ENCODE assay signal across 8 mouse cellular contexts in the genomic region with DNA sequence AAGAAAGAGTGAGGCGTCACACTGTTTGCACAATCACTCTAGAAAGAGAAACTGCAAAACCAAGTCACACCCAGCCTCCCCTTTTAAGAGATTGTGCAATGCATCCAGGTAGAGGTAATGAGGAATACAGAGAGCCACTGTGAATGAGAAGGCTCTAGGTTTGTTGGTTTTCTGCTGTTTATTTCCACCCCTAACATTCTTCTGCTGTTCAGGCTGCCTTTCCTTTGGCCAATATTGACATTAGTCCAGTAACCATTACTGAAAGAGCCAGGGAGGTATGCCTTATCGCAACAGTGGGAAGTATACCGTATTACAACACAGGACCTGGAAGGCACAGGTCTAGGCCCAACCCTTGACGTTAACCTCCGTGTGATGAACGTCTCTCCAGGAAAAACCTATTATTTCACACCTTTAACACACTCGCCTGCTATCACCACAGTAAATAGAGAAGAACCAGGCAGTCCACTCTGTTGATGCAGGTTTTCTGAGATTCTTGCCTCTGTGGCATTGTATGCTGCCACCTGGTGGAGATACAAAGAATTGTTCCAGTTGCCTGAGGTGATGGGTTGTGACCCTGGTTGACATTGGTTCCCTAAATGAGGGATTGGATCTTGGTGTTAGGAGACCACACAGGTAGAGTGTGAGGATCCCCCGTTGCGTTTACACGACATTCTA. TPM values are rescaled to one million over a fixed set of nuclear protein-coding genes. Genes with fewer than 3 reads are reported as not detected.
DNase-seq lines count a peak whose midpoint lies in the region; ATAC-seq and TF ChIP-seq lines count a peak whose summit lies in the region.

No protein-coding gene starts in this region.

- H3K9me3 ChIP-seq in forebrain, embryonic 14.5 days (replicated peaks; ENCODE audit: control insufficient read depth, low read length): no peaks in the 10 kb centered on the region
- no peaks in the 10 kb centered on the region for H3K9me3 ChIP-seq in intestine, embryonic 16.5 days (ENCODE audit: control insufficient read depth, low read length)
- no peaks in the 10 kb centered on the region for H3K9me3 ChIP-seq in limb, embryonic 11.5 days (ENCODE audit: control insufficient read depth, low read length)
- no peaks in the 10 kb centered on the region for H3K9me3 ChIP-seq in midbrain, embryonic 14.5 days (ENCODE audit: control insufficient read depth, low read length)

- DNase-seq in gastrocnemius, adult 2 months: no peak
- DNase-seq in gastrocnemius, postnatal 25 days: no peak
- peak; percentile 69 for DNase-seq in brain, embryonic 14.5 days (ENCODE audit: low read depth)
- DNase-seq in forebrain, embryonic 14.5 days (ENCODE audit: low spot score): peak; percentile 74
- peak; percentile 60 for DNase-seq in limb, embryonic 11.5 days (ENCODE audit: low spot score)
- peak; percentile 84 for DNase-seq in midbrain, embryonic 14.5 days
- peak; percentile 50 for DNase-seq in splenic B cell, adult 2 months (ENCODE audit: low read depth, low spot score)

- peak; percentile 91; the same call in 1 of the 2 replicates for TF ChIP-seq CTCF in gastrocnemius, adult 2 months (IDR thresholded peaks at IDR 0.05)
- peak; percentile 83; the same call in 1 of the 2 replicates for TF ChIP-seq CTCF in brain, embryonic 14.5 days (IDR thresholded peaks at IDR 0.05; ENCODE audit: borderline replicate concordance, extremely low read depth, insufficient read depth, insufficient read length)

- TF ChIP-seq POLR2A in brain, embryonic 14.5 days (IDR thresholded peaks at IDR 0.05; ENCODE audit: borderline replicate concordance, extremely low read depth, insufficient read depth, insufficient read length, poor library complexity, severe bottlenecking): no peak

- H3K27me3 ChIP-seq in forebrain, embryonic 14.5 days (replicated peaks; ENCODE audit: control insufficient read depth, insufficient read depth, low read length): no peaks in the 10 kb centered on the region
- H3K27me3 ChIP-seq in intestine, embryonic 16.5 days (replicated peaks; ENCODE audit: control insufficient read depth, insufficient read depth, low read length): no peaks in the 10 kb centered on the region
- H3K27me3 ChIP-seq in limb, embryonic 11.5 days (ENCODE audit: control insufficient read depth, insufficient read depth, low read length): no peaks in the 10 kb centered on the region
- H3K27me3 ChIP-seq in midbrain, embryonic 14.5 days (ENCODE audit: control insufficient read depth, insufficient read depth, low read length): no peaks in the 10 kb centered on the region
- H3K27me3 ChIP-seq in splenic B cell, adult 2 months (ENCODE audit: control insufficient read depth, insufficient read depth, low read length, poor library complexity, severe bottlenecking): no peaks in the 10 kb centered on the region; the same call in 1 of the 2 replicates

- no peak overlapping the region for H3K4me2 ChIP-seq in forebrain, embryonic 14.5 days (ENCODE audit: low read length)
- no peak overlapping the region for H3K4me2 ChIP-seq in intestine, embryonic 16.5 days (ENCODE audit: low read depth, low read length)
- no peak overlapping the region for H3K4me2 ChIP-seq in limb, embryonic 11.5 days (ENCODE audit: low read depth, severe bottlenecking)
- no peak overlapping the region for H3K4me2 ChIP-seq in midbrain, embryonic 14.5 days (ENCODE audit: low read length)

- no peaks in the 10 kb centered on the region for H3K4me1 ChIP-seq in forebrain, embryonic 14.5 days (ENCODE audit: control insufficient read depth, insufficient read depth, low read length)
- no peaks in the 10 kb centered on the region for H3K4me1 ChIP-seq in intestine, embryonic 16.5 days (ENCODE audit: control insufficient read depth, insufficient read depth, low read length)
- no peaks in the 10 kb centered on the region for H3K4me1 ChIP-seq in limb, embryonic 11.5 days (ENCODE audit: control insufficient read depth, insufficient read depth, low read length)
- no peaks in the 10 kb centered on the region for H3K4me1 ChIP-seq in midbrain, embryonic 14.5 days (ENCODE audit: control insufficient read depth, insufficient read depth, low read length)

- H3K36me3 ChIP-seq in forebrain, embryonic 14.5 days (ENCODE audit: control insufficient read depth, insufficient read depth, low read length): no peaks in the 10 kb centered on the region
- H3K36me3 ChIP-seq in intestine, embryonic 16.5 days (ENCODE audit: control insufficient read depth, insufficient read depth, low read length): no peaks in the 10 kb centered on the region
- no peaks in the 10 kb centered on the region for H3K36me3 ChIP-seq in limb, embryonic 11.5 days (ENCODE audit: control insufficient read depth, insufficient read depth, low read length)
- no peaks in the 10 kb centered on the region for H3K36me3 ChIP-seq in midbrain, embryonic 14.5 days (ENCODE audit: control insufficient read depth, insufficient read depth, low read length)
- no peaks in the 10 kb centered on the region for H3K36me3 ChIP-seq in splenic B cell, adult 2 months (ENCODE audit: control insufficient read depth, insufficient read depth, low read length, poor library complexity, severe bottlenecking)

- intact Hi-C loops in gastrocnemius, adult 2 months (cut with DNase I): loop anchor here (10.0 kb wide), 1 partner anchor 590 kb away; no protein-coding TSS in a partner anchor

- peak; percentile 60 for ATAC-seq in forebrain, embryonic 14.5 days
- peak; percentile 86 for ATAC-seq in intestine, embryonic 16.5 days
- ATAC-seq in limb, embryonic 11.5 days (ENCODE audit: insufficient number of reproducible peaks, low FRiP score, low TSS enrichment, low read depth): no peak
- no peak; the same call in 1 of the 2 replicates for ATAC-seq in midbrain, embryonic 14.5 days (ENCODE audit: low FRiP score, low TSS enrichment)

- H3K9ac ChIP-seq in forebrain, embryonic 14.5 days (ENCODE audit: low read length): no peak overlapping the region
- no peak overlapping the region for H3K9ac ChIP-seq in intestine, embryonic 16.5 days (ENCODE audit: low read depth, low read length)
- H3K9ac ChIP-seq in limb, embryonic 11.5 days (ENCODE audit: low read length): no peak overlapping the region
- H3K9ac ChIP-seq in midbrain, embryonic 14.5 days (replicated peaks; ENCODE audit: low read length): no peak overlapping the region

- H3K27ac ChIP-seq in gastrocnemius, adult 2 months: no peak overlapping the region
- H3K27ac ChIP-seq in forebrain, embryonic 14.5 days (ENCODE audit: low read depth, low read length): no peak overlapping the region
- H3K27ac ChIP-seq in intestine, embryonic 16.5 days (ENCODE audit: low read length): no peak overlapping the region
- H3K27ac ChIP-seq in limb, embryonic 11.5 days (replicated peaks; ENCODE audit: low read depth, low read length): no peak overlapping the region
- no peak overlapping the region for H3K27ac ChIP-seq in midbrain, embryonic 14.5 days (replicated peaks; ENCODE audit: low read depth, low read length)

- H3K4me3 ChIP-seq in gastrocnemius, adult 2 months: no peak overlapping the region
- no peak overlapping the region for H3K4me3 ChIP-seq in forebrain, embryonic 14.5 days (ENCODE audit: low read depth, low read length)
- no peak overlapping the region for H3K4me3 ChIP-seq in intestine, embryonic 16.5 days (ENCODE audit: low read length)
- H3K4me3 ChIP-seq in limb, embryonic 11.5 days (ENCODE audit: low read depth, low read length): no peak overlapping the region
- no peak overlapping the region for H3K4me3 ChIP-seq in midbrain, embryonic 14.5 days (replicated peaks; ENCODE audit: low read depth, low read length)

- 38% methylated on average over 10 of the region's 10 CpGs for WGBS in forebrain, embryonic 14.5 days
- 21% methylated on average over 10 of the region's 10 CpGs for WGBS in intestine, embryonic 16.5 days
- 34% methylated on average over 10 of the region's 10 CpGs for WGBS in limb, embryonic 11.5 days
- 39% methylated on average over 10 of the region's 10 CpGs for WGBS in midbrain, embryonic 14.5 days

RNA-seq across cellular contexts. Expression of a gene that starts 42.5 kb away (rescaled TPM):
- 1 to 10 TPM; 3.7 to 5.3 TPM for total RNA-seq in gastrocnemius, adult 2 months (2021)
- total RNA-seq in gastrocnemius, postnatal 25 days (2021): 1 to 10 TPM; 3.0 to 3.6 TPM
- 7.4 and 10.7 TPM in 2 replicates for polyA plus RNA-seq in brain, embryonic 14.5 days (2012; rRNA removed)
- polyA plus RNA-seq in forebrain, embryonic 14.5 days (2014; fragmentation: Nextera tagmentation; extraction: Ambion mirVana): 10.7 and 12.7 TPM in 2 replicates
- 3.7 TPM in 2 replicates for polyA plus RNA-seq in intestine, embryonic 16.5 days (2015; fragmentation: Nextera tagmentation; extraction: Ambion mirVana)
- polyA plus RNA-seq in limb, embryonic 11.5 days (2014; fragmentation: Nextera tagmentation; extraction: Ambion mirVana): 8.0 and 8.7 TPM in 2 replicates
- 7.4 and 13.5 TPM in 2 replicates for polyA plus RNA-seq in midbrain, embryonic 14.5 days (2014; fragmentation: Nextera tagmentation; extraction: Ambion mirVana)

RNA-seq across cellular contexts. Expression of a gene that starts 42.5 kb away (rescaled TPM):
- total RNA-seq in gastrocnemius, adult 2 months (2021): 1 to 10 TPM; 6.9 to 8.2 TPM
- 1 to 10 TPM; 7.9 to 8.1 TPM for total RNA-seq in gastrocnemius, postnatal 25 days (2021)
- polyA plus RNA-seq in brain, embryonic 14.5 days (2012; rRNA removed): 10.0 and 11.5 TPM in 2 replicates
- polyA plus RNA-seq in forebrain, embryonic 14.5 days (2014; fragmentation: Nextera tagmentation; extraction: Ambion mirVana): 18.9 and 19.2 TPM in 2 replicates
- polyA plus RNA-seq in intestine, embryonic 16.5 days (2015; fragmentation: Nextera tagmentation; extraction: Ambion mirVana): 12.8 and 14.4 TPM in 2 replicates
- polyA plus RNA-seq in limb, embryonic 11.5 days (2014; fragmentation: Nextera tagmentation; extraction: Ambion mirVana): 19.4 and 20.7 TPM in 2 replicates
- polyA plus RNA-seq in midbrain, embryonic 14.5 days (2014; fragmentation: Nextera tagmentation; extraction: Ambion mirVana): 12.5 and 20.0 TPM in 2 replicates

Comparison
In these comparisons a context has a peak if more than half of its experiments do, and no peak if none do; other contexts are left out.
1. DNase-seq: peak in brain, embryonic 14.5 days (single experiment), forebrain, embryonic 14.5 days (single experiment), limb, embryonic 11.5 days (single experiment), midbrain, embryonic 14.5 days (single experiment) and splenic B cell, adult 2 months (single experiment); none in gastrocnemius, adult 2 months (single experiment) and gastrocnemius, postnatal 25 days (single experiment).
2. ATAC-seq: peak in forebrain, embryonic 14.5 days (single experiment) and intestine, embryonic 16.5 days (single experiment); none in limb, embryonic 11.5 days (single experiment) and midbrain, embryonic 14.5 days (single experiment).